Mouse (Mus musculus) stomach, embryonic 16.5 days (tissue): ENCODE data around the gene Ccdc12. TPM values are rescaled to one million over a fixed set of nuclear protein-coding genes. Genes with fewer than 3 reads are reported as not detected.
A peak's percentile ranks its signal among the peaks of the same experiment; 100 is the strongest.

Experiments used
- ATAC-seq: fragments of 200-750 bp; cut with Nextera tagmentation; 2 replicates; pipeline ENCODE4 v1.8.0; 2017; ENCODE audit warnings: moderate number of reproducible peaks, moderate TSS enrichment; ENCODE audit not compliant: insufficient read depth, low FRiP score
- H3K27ac ChIP-seq: fragments of 300-500 bp; sonication (generic); 2 replicates; pipeline ENCODE4 v1.5.1; 2014; ENCODE audit warnings: low read length
- H3K27me3 ChIP-seq: fragments of 300-500 bp; sonication (generic); 2 replicates; pipeline ENCODE4 v1.6.1; 2014; ENCODE audit warnings: low read length, control low read depth, mixed read lengths; ENCODE audit not compliant: control insufficient read depth, insufficient read depth
- H3K36me3 ChIP-seq: fragments of 300-500 bp; sonication (generic); 2 replicates; pipeline ENCODE4 v1.6.1; 2014; ENCODE audit warnings: low read length; ENCODE audit not compliant: control insufficient read depth, insufficient read depth
- H3K4me1 ChIP-seq: fragments of 300-500 bp; sonication (generic); 2 replicates; pipeline ENCODE4 v1.6.1; 2014; ENCODE audit warnings: low read length, control low read depth, mixed read lengths; ENCODE audit not compliant: control insufficient read depth, insufficient read depth
- H3K4me2 ChIP-seq: fragments of 300-500 bp; sonication (generic); 2 replicates; pipeline ENCODE4 v1.6.1; 2014; ENCODE audit warnings: low read depth, low read length, mixed read lengths
- H3K4me3 ChIP-seq: fragments of 300-500 bp; sonication (generic); replicated peaks from 2 replicates; pipeline ENCODE4 v1.5.1; 2014; ENCODE audit warnings: mild to moderate bottlenecking, low read length
- H3K9ac ChIP-seq: fragments of 300-500 bp; sonication (generic); 2 replicates; pipeline ENCODE4 v1.6.1; 2014; ENCODE audit warnings: low read length
- H3K9me3 ChIP-seq: fragments of 300-500 bp; sonication (generic); replicated peaks from 2 replicates; pipeline ENCODE4 v1.6.1; 2016; ENCODE audit warnings: low read length, control low read depth; ENCODE audit not compliant: control insufficient read depth
- WGBS: fragments of 180-500 bp; shearing (Covaris S2); extraction: QIAGEN DNeasy Blood & Tissue Kit; methylation state at CpG from one replicate; pipeline ENCODE4 v1.1.7; 2014; 5-methylcytosine and 5-hydroxymethylcytosine counted together
- polyA plus RNA-seq: library from polyadenylated mRNA; unstranded; fragments of >200 nt; fragmentation: Nextera tagmentation; extraction: Ambion mirVana; gene quantifications from 2 replicates; pipeline ENCODE4 v1.2.1, GENCODE M21; 2015

The Ccdc12 gene
- polyA plus RNA-seq, 1 experiment from 2014 or later: 148 TPM

GRCm38 (mm10) chr9:110733102-110733501, 76.8 kb downstream of the Ccdc12 start:
- WGBS: 3% methylated on average over 8 of the region's 8 CpGs
- Histone ChIP-seq H3K4me1 (peaks cover 26% of the 10 kb centered on the region), H3K36me3 (no peaks in the 10 kb centered on the region), H3K9ac (peak overlapping the region; percentile 66), H3K4me3 (peak overlapping the region; percentile 45), H3K9me3 (no peaks in the 10 kb centered on the region), H3K4me2 (peak overlapping the region; percentile 76), H3K27me3 (no peaks in the 10 kb centered on the region; the same call in 1 of the 2 replicates), H3K27ac (peak overlapping the region; percentile 76)
- no peak for ATAC-seq

- Histone ChIP-seq H3K4me3 (no peak overlapping the region), H3K4me2 (no peak overlapping the region), H3K27ac (no peak overlapping the region), H3K9me3 (no peaks in the 10 kb centered on the region), H3K36me3 (no peaks in the 10 kb centered on the region), H3K9ac (no peak overlapping the region), H3K4me1 (peaks cover 26% of the 10 kb centered on the region), H3K27me3 (no peaks in the 10 kb centered on the region)
- no peak for ATAC-seq
- WGBS: 71% methylated on average over 7 of the region's 7 CpGs
These were observed 77.9 kb downstream of the Ccdc12 start for GRCm38 (mm10) chr9:110734154-110734553.

- H3K36me3 ChIP-seq: no peaks in the 10 kb centered on the region
- peaks cover 26% of the 10 kb centered on the region for H3K4me1 ChIP-seq
- no peak for ATAC-seq
- no peaks in the 10 kb centered on the region for H3K9me3 ChIP-seq
- H3K27me3 ChIP-seq: peaks cover 11% of the 10 kb centered on the region
- 59% methylated on average over 9 of the region's 9 CpGs for WGBS
- H3K4me2 ChIP-seq: no peak overlapping the region
- no peak overlapping the region for H3K4me3 ChIP-seq
- H3K9ac ChIP-seq: 0 out of 2 replicates have a peak overlapping the region, but pooled peaks have one; percentile 20
- H3K27ac ChIP-seq: no peak overlapping the region
These were observed 80.1 kb downstream of the Ccdc12 start for GRCm38 (mm10) chr9:110736362-110736761.

- H3K4me3 ChIP-seq: no peak overlapping the region
- 33% methylated on average over 1 of the region's 1 CpGs for WGBS
- no peak for ATAC-seq
- no peaks in the 10 kb centered on the region for H3K36me3 ChIP-seq
- no peaks in the 10 kb centered on the region for H3K9me3 ChIP-seq
- H3K4me2 ChIP-seq: no peak overlapping the region
- no peak overlapping the region for H3K27ac ChIP-seq
- H3K27me3 ChIP-seq: peaks cover 13% of the 10 kb centered on the region
- H3K4me1 ChIP-seq: peaks cover 22% of the 10 kb centered on the region
- no peak overlapping the region for H3K9ac ChIP-seq
These were observed 81.8 kb downstream of the Ccdc12 start for GRCm38 (mm10) chr9:110738054-110738453.

- no peak for ATAC-seq
- H3K4me1 ChIP-seq: peaks cover 12% of the 10 kb centered on the region
- H3K36me3 ChIP-seq: no peaks in the 10 kb centered on the region
- H3K27me3 ChIP-seq: peaks cover 28% of the 10 kb centered on the region
- WGBS: 83% methylated on average over 7 of the region's 7 CpGs
- no peaks in the 10 kb centered on the region for H3K9me3 ChIP-seq
- no peak overlapping the region for H3K9ac ChIP-seq
- no peak overlapping the region for H3K4me3 ChIP-seq
- H3K4me2 ChIP-seq: no peak overlapping the region
- H3K27ac ChIP-seq: no peak overlapping the region
These were observed 83.7 kb downstream of the Ccdc12 start for GRCm38 (mm10) chr9:110739961-110740360.

- Histone ChIP-seq H3K9me3 (no peaks in the 10 kb centered on the region), H3K27ac (peak within 1 kb of the TSS; percentile 87), H3K9ac (peak within 1 kb of the TSS; percentile 77), H3K4me3 (peak within 1 kb of the TSS; percentile 70), H3K4me2 (peak within 1 kb of the TSS; percentile 77), H3K27me3 (peaks cover 32% of the 10 kb centered on the region), H3K4me1 (peaks cover 5% of the 10 kb centered on the region; the same call in 1 of the 2 replicates), H3K36me3 (no peaks in the 10 kb centered on the region)
- 4% methylated on average over 17 of the region's 17 CpGs for WGBS
- no peak for ATAC-seq
These were observed 85.5 kb downstream of the Ccdc12 start, which contains the start of gene Myl3 for GRCm38 (mm10) chr9:110741711-110742294. TSS of gene Myl3 (plus strand) at chr9:110741861.

GRCm38 (mm10) chr9:110742295-110742950, 86.1 kb downstream of the Ccdc12 start:
- Histone ChIP-seq H3K27me3 (peaks cover 32% of the 10 kb centered on the region), H3K36me3 (no peaks in the 10 kb centered on the region), H3K9ac (peak overlapping the region; percentile 77), H3K4me1 (peaks cover 5% of the 10 kb centered on the region; the same call in 1 of the 2 replicates), H3K4me2 (peak overlapping the region; percentile 77), H3K27ac (peak overlapping the region; percentile 87), H3K9me3 (no peaks in the 10 kb centered on the region), H3K4me3 (peak overlapping the region; percentile 70)
- under 1% methylated on average over 58 of the region's 71 CpGs for WGBS
- peak; percentile 73 for ATAC-seq

GRCm38 (mm10) chr9:110742951-110743455, 86.7 kb downstream of the Ccdc12 start:
- H3K4me2 ChIP-seq: peak overlapping the region; percentile 77
- peak; percentile 16; the same call in 1 of the 2 replicates for ATAC-seq
- H3K9me3 ChIP-seq: no peaks in the 10 kb centered on the region
- H3K4me1 ChIP-seq: peaks cover 5% of the 10 kb centered on the region; the same call in 1 of the 2 replicates
- H3K4me3 ChIP-seq: peak overlapping the region; percentile 70
- H3K27me3 ChIP-seq: peaks cover 32% of the 10 kb centered on the region
- peak overlapping the region; percentile 77 for H3K9ac ChIP-seq
- peak overlapping the region; percentile 87 for H3K27ac ChIP-seq
- WGBS: 1% methylated on average over 42 of the region's 49 CpGs
- H3K36me3 ChIP-seq: no peaks in the 10 kb centered on the region
